Mouse (Mus musculus) MEL (cell line): ENCODE results near the gene Rnf8.

Experiments used
- CTCF ChIP-seq, 3 experiments: IDR thresholded peaks in 2 of 3; conservative IDR thresholded peaks in 1 of 3; 2 replicates each; pipeline ENCODE4 v1.5.1; 2011 to 2012; ENCODE audit warnings: low read length in 3 of 3, low read depth in 2 of 3, mild to moderate bottlenecking in 2 of 3, improper control_type of control experiment in 1 of 3, inconsistent platforms in 1 of 3, mixed read lengths in 1 of 3, moderate library complexity in 1 of 3; ENCODE audit not compliant: control insufficient read depth in 1 of 3, insufficient read depth in 1 of 3, poor library complexity in 1 of 3, severe bottlenecking in 1 of 3
- E2F4 ChIP-seq: IDR thresholded peaks from 2 replicates; pipeline ENCODE4 v1.6.1; 2011; ENCODE audit warnings: low read depth, low read length, improper control_type of control experiment, borderline replicate concordance
- EP300 ChIP-seq, 2 experiments: IDR thresholded peaks; 2 replicates each; pipeline ENCODE4 v1.6.1; 2011; ENCODE audit warnings: improper control_type of control experiment in 2 of 2, low read length in 2 of 2, low read depth in 1 of 2, mild to moderate bottlenecking in 1 of 2
- KAT2A ChIP-seq: conservative IDR thresholded peaks from 2 replicates; pipeline ENCODE4 v1.6.1; 2012; ENCODE audit warnings: low read depth, low read length, improper control_type of control experiment, inconsistent platforms
- MAX ChIP-seq: IDR thresholded peaks from 2 replicates; pipeline ENCODE4 v1.6.1; 2011; ENCODE audit warnings: low read length, improper control_type of control experiment
- POLR2AphosphoS2 ChIP-seq: IDR thresholded peaks from 2 replicates; pipeline ENCODE4 v1.6.1; 2011; ENCODE audit warnings: low read length, improper control_type of control experiment
- USF2 ChIP-seq, 2 experiments: IDR thresholded peaks; 2 replicates each; pipeline ENCODE4 v1.6.1; 2011 to 2012; ENCODE audit warnings: improper control_type of control experiment in 2 of 2, low read length in 2 of 2, borderline replicate concordance in 1 of 2, inconsistent platforms in 1 of 2, low read depth in 1 of 2, mild to moderate bottlenecking in 1 of 2; ENCODE audit not compliant: insufficient read depth in 1 of 2
- ZMIZ1 ChIP-seq: IDR thresholded peaks from 2 replicates; pipeline ENCODE4 v1.6.1; 2012; ENCODE audit warnings: low read depth, mild to moderate bottlenecking, inconsistent platforms, low read length, improper control_type of control experiment, moderate library complexity

DNA sequence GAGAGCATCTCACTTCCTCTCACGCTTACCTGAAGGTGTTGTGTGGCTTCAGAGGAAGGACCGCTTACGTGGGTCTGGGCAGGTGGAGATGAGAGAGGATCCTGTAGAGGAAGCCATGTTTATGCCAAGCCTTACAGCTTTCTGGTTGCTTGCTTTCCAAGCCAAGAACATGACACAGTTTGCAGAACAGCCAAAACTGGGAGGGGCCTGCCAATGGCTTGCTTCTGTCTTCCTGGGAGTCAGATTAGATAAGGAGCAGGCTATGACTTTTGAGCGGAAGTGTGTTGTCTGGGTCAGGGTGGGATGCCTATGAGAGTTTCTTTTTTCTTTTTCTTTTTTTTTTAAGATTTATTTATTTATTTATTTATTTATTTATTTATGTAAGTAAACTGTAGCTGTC lies 22.8 kb downstream of the Rnf8 start:
- TF ChIP-seq ZMIZ1 (no peak), CTCF (IDR thresholded peaks at IDR 0.05 in 2 of 3, conservative IDR thresholded peaks at IDR 0.05 in 1 of 3; ENCODE audit: control insufficient read depth in 1 of 3, insufficient read depth in 1 of 3, low read depth in 2 of 3, low read length in 3 of 3, poor library complexity in 1 of 3, severe bottlenecking in 1 of 3) (no peak), E2F4 (no peak), MAX (0 out of 2 replicates have a peak, but pooled peaks have one; percentile 35), EP300 (IDR thresholded peaks at IDR 0.05; ENCODE audit: low read depth in 1 of 2, low read length in 2 of 2) (peak; percentile 67 to 73; a peak in 3 of 4 replicates), USF2 (IDR thresholded peaks at IDR 0.05; ENCODE audit: borderline replicate concordance in 1 of 2, insufficient read depth in 1 of 2, low read depth in 1 of 2, low read length in 2 of 2) (no peak), POLR2AphosphoS2 (no peak), KAT2A (no peak)
